Mouse (Mus musculus) olfactory bulb, adult 2 months (tissue): ENCODE measurements around the gene Naa35. TPM values are rescaled to one million over a fixed set of nuclear protein-coding genes. Genes with fewer than 3 reads are reported as not detected.
A peak's percentile ranks its signal among the peaks of the same experiment; 100 is the strongest.

Experiments used
- H3K27ac ChIP-seq: fragments of 200-500 bp; 2 replicates; pipeline ENCODE4 v1.5.1; 2012; ENCODE audit warnings: low read depth, low read length; ENCODE audit not compliant: insufficient read depth
- H3K4me1 ChIP-seq: fragments of 200-500 bp; 2 replicates; pipeline ENCODE4 v1.6.1; 2012; ENCODE audit warnings: low read length; ENCODE audit not compliant: control insufficient read depth, insufficient read depth
- H3K4me3 ChIP-seq: fragments of 200-500 bp; 2 replicates; pipeline ENCODE4 v1.5.1; 2012; ENCODE audit warnings: mild to moderate bottlenecking, low read depth, low read length, moderate library complexity; ENCODE audit not compliant: insufficient read depth
- CTCF ChIP-seq: fragments of 200-500 bp; IDR thresholded peaks from 2 replicates; pipeline ENCODE4 v1.5.1; 2012; ENCODE audit warnings: low read depth, mild to moderate bottlenecking, low read length, moderate library complexity; ENCODE audit not compliant: insufficient read depth
- POLR2A ChIP-seq: fragments of 200-500 bp; IDR thresholded peaks from 2 replicates; pipeline ENCODE4 v1.6.1; 2012; ENCODE audit warnings: mild to moderate bottlenecking, low read depth, low read length, moderate library complexity; ENCODE audit not compliant: insufficient read depth
- WGBS: fragments of 180-500 bp; shearing (Covaris S2); methylation state at CpG from one replicate; pipeline ENCODE4 v1.1.7; 2018; 5-methylcytosine and 5-hydroxymethylcytosine counted together
- polyA plus RNA-seq: library from polyadenylated mRNA; stranded (reverse); fragments of >200 nt; gene quantifications from 2 replicates; pipeline ENCODE4 v1.2.4, GENCODE M21; 2012; ENCODE audit warnings: low replicate concordance; ENCODE audit not compliant: missing spikeins, insufficient read depth, insufficient read length

Naa35 gene
- polyA plus RNA-seq, 1 experiment, result not detected

- Histone ChIP-seq H3K4me3 (no peak overlapping the region), H3K4me1 (no peaks in the 10 kb centered on the region), H3K27ac (no peak overlapping the region; the same call in 1 of the 2 replicates)
- 87% methylated on average over 11 of the region's 11 CpGs for WGBS
- TF ChIP-seq CTCF, result no peak
- TF ChIP-seq POLR2A, result no peak
Observed at GRCm38 (mm10) chr13:59668501-59669093, 83.5 kb downstream of the Naa35 start.

GRCm38 (mm10) chr13:59669946-59670345, 84.9 kb downstream of the Naa35 start:
- H3K27ac ChIP-seq, result no peak overlapping the region
- WGBS, result 71% methylated on average over 10 of the region's 10 CpGs

GRCm38 (mm10) chr13:59671521-59671920, 86.5 kb downstream of the Naa35 start:
- Histone ChIP-seq H3K4me1 (peaks cover 6% of the 10 kb centered on the region), H3K4me3 (no peak overlapping the region), H3K27ac (no peak overlapping the region)
- WGBS, result 91% methylated on average over 2 of the region's 2 CpGs
- TF ChIP-seq CTCF, result no peak
- no peak for TF ChIP-seq POLR2A

More at GRCm38 (mm10) chr13:59669946-59670345, 84.9 kb downstream of the Naa35 start:
- H3K4me3 ChIP-seq, result no peak overlapping the region
- H3K4me1 ChIP-seq, result peaks cover 6% of the 10 kb centered on the region
- TF ChIP-seq CTCF, result no peak
- no peak for TF ChIP-seq POLR2A

GRCm38 (mm10) chr13:59672248-59672647, 87.2 kb downstream of the Naa35 start:
- H3K4me1 ChIP-seq, result peaks cover 6% of the 10 kb centered on the region
- no peak for TF ChIP-seq POLR2A
- no peak for TF ChIP-seq CTCF
- H3K4me3 ChIP-seq, result no peak overlapping the region
- H3K27ac ChIP-seq, result no peak overlapping the region
- WGBS, result 79% methylated on average over 6 of the region's 6 CpGs

GRCm38 (mm10) chr13:59673597-59673996, 88.5 kb downstream of the Naa35 start:
- 69% methylated on average over 7 of the region's 7 CpGs for WGBS
- TF ChIP-seq CTCF, result no peak
- TF ChIP-seq POLR2A, result no peak
- Histone ChIP-seq H3K4me3 (no peak overlapping the region), H3K4me1 (peaks cover 6% of the 10 kb centered on the region), H3K27ac (no peak overlapping the region)

GRCm38 (mm10) chr13:59674215-59674614, 89.2 kb downstream of the Naa35 start:
- H3K4me3 ChIP-seq, result no peak overlapping the region
- H3K4me1 ChIP-seq, result peaks cover 6% of the 10 kb centered on the region
- 45% methylated on average over 3 of the region's 3 CpGs for WGBS
- H3K27ac ChIP-seq, result no peak overlapping the region
- TF ChIP-seq CTCF (no peak), POLR2A (no peak)

- 8% methylated on average over 13 of the region's 13 CpGs for WGBS
- peak overlapping the region; percentile 29 for H3K4me3 ChIP-seq
- peaks cover 6% of the 10 kb centered on the region for H3K4me1 ChIP-seq
- H3K27ac ChIP-seq, result no peak overlapping the region
- TF ChIP-seq POLR2A (no peak), CTCF (no peak)
Observed at GRCm38 (mm10) chr13:59674761-59675150, 89.7 kb downstream of the Naa35 start.

GRCm38 (mm10) chr13:59675151-59676011, 90.3 kb downstream of the Naa35 start, which contains the start of gene Golm1:
Golm1 (minus strand) TSS chr13:59675811.
- WGBS, result 1% methylated on average over 60 of the region's 61 CpGs
- TF ChIP-seq POLR2A (no peak), CTCF (no peak)

More at GRCm38 (mm10) chr13:59675151-59676011, 90.3 kb downstream of the Naa35 start, which contains the start of gene Golm1:
- Histone ChIP-seq H3K4me1 (peaks cover 6% of the 10 kb centered on the region), H3K27ac (no peak within 1 kb of the TSS), H3K4me3 (peak within 1 kb of the TSS; percentile 76)
